Mouse (Mus musculus) lung, adult 2 months (tissue): ENCODE measurements around the gene Gipc3. TPM values are rescaled to one million over a fixed set of nuclear protein-coding genes. Genes with fewer than 3 reads are reported as not detected.

Experiments used
- DNase-seq: peaks from one replicate; pipeline ENCODE4 v3.0.0; 2022
- H3K4me1 ChIP-seq: fragments of 200-500 bp; 2 replicates; pipeline ENCODE4 v1.6.1; 2011; ENCODE audit warnings: low read length; ENCODE audit not compliant: control insufficient read depth, insufficient read depth
- H3K4me3 ChIP-seq: fragments of 200-500 bp; replicated peaks from 2 replicates; pipeline ENCODE3; 2011; ENCODE audit warnings: low read depth, mild to moderate bottlenecking, control low read depth, low read length; ENCODE audit errors: extremely low read depth
- CTCF ChIP-seq: fragments of 200-500 bp; IDR thresholded peaks from 2 replicates; pipeline ENCODE4 v1.5.1; 2011; ENCODE audit warnings: mild to moderate bottlenecking, low read length, control low read depth; ENCODE audit not compliant: insufficient read depth
- POLR2A ChIP-seq: fragments of 200-500 bp; IDR thresholded peaks from 2 replicates; pipeline ENCODE4 v1.6.1; 2011; ENCODE audit warnings: low read depth, mild to moderate bottlenecking, control low read depth, low read length, borderline replicate concordance; ENCODE audit errors: extremely low read depth
- whole genome bisulfite sequencing: fragments of 180-500 bp; shearing (Covaris S2); methylation state at CpG from one replicate; pipeline ENCODE4 v1.1.7; 2018; 5-methylcytosine and 5-hydroxymethylcytosine counted together
- polyA plus RNA-seq: library from polyadenylated mRNA; depleted of rRNA; stranded (reverse); fragments of >200 nt; gene quantifications from 2 replicates; pipeline ENCODE4 v1.2.3, GENCODE M21; 2012

Gipc3 gene
- polyA plus RNA-seq, 1 experiment: 11.2 TPM

- no peak for TF ChIP-seq POLR2A
- no peak for TF ChIP-seq CTCF
- Histone ChIP-seq H3K4me3 (no peak overlapping the region), H3K4me1 (peaks cover 6% of the 10 kb centered on the region; the same call in 1 of the 2 replicates)
- no peak for DNase-seq
- 35% methylated on average over 6 of the region's 6 CpGs for WGBS
Measured at GRCm38 (mm10) chr10:81376561-81377361, 33.7 kb upstream of the Gipc3 start.

GRCm38 (mm10) chr10:81375322-81375721, 32.3 kb upstream of the Gipc3 start:
- WGBS: 89% methylated on average over 10 of the region's 10 CpGs
- TF ChIP-seq CTCF: no peak
- no peak for TF ChIP-seq POLR2A
- no peak for DNase-seq
- peaks cover 6% of the 10 kb centered on the region; the same call in 1 of the 2 replicates for H3K4me1 ChIP-seq
- no peak overlapping the region for H3K4me3 ChIP-seq

- Histone ChIP-seq H3K4me3 (no peak overlapping the region), H3K4me1 (0 out of 2 replicates have a peak, but pooled peaks cover 5% of the 10 kb centered on the region)
- 92% methylated on average over 6 of the region's 6 CpGs for WGBS
- DNase-seq: no peak
- TF ChIP-seq POLR2A (no peak), CTCF (no peak)
Measured at GRCm38 (mm10) chr10:81367207-81367495, 24.1 kb upstream of the Gipc3 start.

- 64% methylated on average over 6 of the region's 6 CpGs for WGBS
- Histone ChIP-seq H3K4me1 (0 out of 2 replicates have a peak, but pooled peaks cover 5% of the 10 kb centered on the region), H3K4me3 (no peak overlapping the region)
- no peak for TF ChIP-seq CTCF
- TF ChIP-seq POLR2A: peak; percentile 21; the same call in 1 of the 2 replicates
- no peak for DNase-seq
Measured at GRCm38 (mm10) chr10:81366477-81367206, 23.6 kb upstream of the Gipc3 start.

- 33% methylated on average over 12 of the region's 12 CpGs for WGBS
- H3K4me3 ChIP-seq: peak within 1 kb of the TSS; percentile 9
- TF ChIP-seq POLR2A (peak; percentile 42; the same call in 1 of the 2 replicates), CTCF (no peak)
- H3K4me1 ChIP-seq: 0 out of 2 replicates have a peak, but pooled peaks cover 5% of the 10 kb centered on the region
- no peak for DNase-seq
Measured at GRCm38 (mm10) chr10:81365672-81366476, 22.8 kb upstream of the Gipc3 start, which contains the start of gene 4930404N11Rik. 4930404N11Rik (minus strand) TSS chr10:81365816.

GRCm38 (mm10) chr10:81365073-81365472, 22.0 kb upstream of the Gipc3 start:
- 50% methylated on average over 4 of the region's 4 CpGs for WGBS
- Histone ChIP-seq H3K4me3 (no peak overlapping the region), H3K4me1 (0 out of 2 replicates have a peak, but pooled peaks cover 5% of the 10 kb centered on the region)
- no peak for DNase-seq
- TF ChIP-seq CTCF: no peak
- TF ChIP-seq POLR2A: no peak

- Histone ChIP-seq H3K4me3 (peak overlapping the region; percentile 9), H3K4me1 (0 out of 2 replicates have a peak, but pooled peaks cover 5% of the 10 kb centered on the region)
- DNase-seq: no peak
- TF ChIP-seq POLR2A (0 out of 2 replicates have a peak, but pooled peaks have one; percentile 26), CTCF (no peak)
- 26% methylated on average over 28 of the region's 28 CpGs for WGBS
Measured at GRCm38 (mm10) chr10:81364666-81365065, 21.6 kb upstream of the Gipc3 start.

- WGBS: 40% methylated on average over 54 of the region's 54 CpGs
- H3K4me3 ChIP-seq: peak overlapping the region; percentile 7
Measured at GRCm38 (mm10) chr10:81363436-81364346, 20.6 kb upstream of the Gipc3 start.

More at GRCm38 (mm10) chr10:81363436-81364346, 20.6 kb upstream of the Gipc3 start:
- TF ChIP-seq POLR2A (no peak), CTCF (no peak)
- no peak for DNase-seq
- peaks cover 6% of the 10 kb centered on the region; the same call in 1 of the 2 replicates for H3K4me1 ChIP-seq
